Mouse (Mus musculus): Measurements from ENCODE around the gene Abl2.

GRCm38 (mm10) chr1:156630965-156631364 is 72.4 kb downstream of the Abl2 start:
- TF ChIP-seq POLR2A (IDR thresholded peaks at IDR 0.05; ENCODE audit: borderline replicate concordance, insufficient read depth, low read length) (no peak), CTCF (IDR thresholded peaks at IDR 0.05; ENCODE audit: borderline replicate concordance, insufficient read depth, low read depth, low read length) (peak; percentile 28; the same call in 1 of the 2 replicates)
